Mouse (Mus musculus) thymus, postnatal 4 days (tissue): ENCODE results near the gene Xpc.
"Not testable (repeated sequence)": the region's sequence is repeated elsewhere in the genome, so short reads cannot be mapped to it uniquely, and the experiment has no call there.

Experiments used
- DNase-seq: peaks from one replicate; pipeline ENCODE4 v3.0.0; 2021

Gene Xpc

DNA sequence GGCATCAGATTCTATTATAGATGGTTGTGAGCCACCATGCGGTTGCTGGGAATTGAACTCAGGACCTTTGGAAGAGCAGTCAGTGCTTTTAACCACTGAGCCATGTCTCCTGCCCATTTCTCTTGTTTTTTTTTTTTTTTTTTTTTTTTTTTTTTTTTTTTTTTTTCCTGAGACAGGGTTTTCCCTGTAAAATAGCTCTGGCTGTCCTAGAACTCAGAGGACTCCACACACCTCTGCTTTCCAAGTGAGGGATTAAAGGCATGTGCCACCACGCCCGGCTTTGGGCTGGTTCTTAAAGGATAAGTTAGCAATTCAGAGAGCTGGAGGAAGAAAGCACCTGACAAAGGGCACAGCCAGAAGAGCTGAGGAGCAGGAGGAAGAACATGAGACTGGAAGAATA is 44.3 kb downstream of the Xpc start:
- DNase-seq, result not testable (repeated sequence)

- no peak for DNase-seq
Measured at GRCm38 (mm10) chr6:91470712-91471111, 45.0 kb downstream of the Xpc start.

DNA sequence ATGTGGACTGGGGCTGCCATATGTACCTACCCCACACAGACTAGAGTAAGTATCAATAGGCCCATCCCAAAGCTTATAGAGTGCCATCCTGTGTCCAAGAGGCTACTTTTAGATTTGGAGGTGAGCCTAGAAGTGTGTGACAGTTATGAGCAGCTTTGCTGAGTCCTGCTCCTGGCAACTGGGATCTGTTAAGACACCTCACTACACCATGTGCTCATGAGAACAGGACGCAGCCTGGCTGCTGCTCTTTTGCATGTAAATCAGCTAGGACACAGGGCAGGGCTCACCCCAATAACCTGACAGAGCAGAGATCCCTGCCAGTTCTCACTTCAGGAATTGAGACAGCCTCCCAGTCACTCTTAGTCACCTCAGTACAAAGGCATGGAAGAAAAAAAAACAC is 48.6 kb downstream of the Xpc start:
- DNase-seq, result no peak

- no peak for DNase-seq
Measured at GRCm38 (mm10) chr6:91465756-91466155, 49.9 kb downstream of the Xpc start.

DNA sequence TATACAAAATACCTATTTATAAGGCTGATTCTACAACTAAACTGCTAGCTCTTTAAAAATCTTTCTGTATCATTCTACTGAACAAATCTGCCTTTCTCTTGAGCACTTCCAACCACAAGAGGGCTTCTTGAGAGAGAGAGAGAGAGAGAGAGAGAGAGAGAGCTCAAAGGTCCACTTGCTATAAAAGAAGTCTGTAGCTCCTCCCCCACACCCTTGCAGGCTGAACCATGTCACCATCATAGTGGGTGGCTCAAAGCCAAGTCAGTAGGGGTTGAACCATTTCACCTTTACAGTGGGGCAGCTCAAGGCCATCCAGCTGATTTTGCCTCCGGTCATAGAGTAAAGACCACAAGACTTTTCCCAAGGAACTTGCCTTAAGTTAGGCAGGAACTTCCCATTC is 56.2 kb downstream of the Xpc start:
- no peak for DNase-seq

- DNase-seq, result no peak
Measured at GRCm38 (mm10) chr6:91454546-91454945, 61.1 kb downstream of the Xpc start.

GRCm38 (mm10) chr6:91452056-91452455 is 63.6 kb downstream of the Xpc start:
- no peak for DNase-seq

GRCm38 (mm10) chr6:91449472-91450225 is 66.0 kb downstream of the Xpc start:
- no peak for DNase-seq

- DNase-seq, result no peak
Measured at GRCm38 (mm10) chr6:91445316-91445715, 70.4 kb downstream of the Xpc start.

DNA sequence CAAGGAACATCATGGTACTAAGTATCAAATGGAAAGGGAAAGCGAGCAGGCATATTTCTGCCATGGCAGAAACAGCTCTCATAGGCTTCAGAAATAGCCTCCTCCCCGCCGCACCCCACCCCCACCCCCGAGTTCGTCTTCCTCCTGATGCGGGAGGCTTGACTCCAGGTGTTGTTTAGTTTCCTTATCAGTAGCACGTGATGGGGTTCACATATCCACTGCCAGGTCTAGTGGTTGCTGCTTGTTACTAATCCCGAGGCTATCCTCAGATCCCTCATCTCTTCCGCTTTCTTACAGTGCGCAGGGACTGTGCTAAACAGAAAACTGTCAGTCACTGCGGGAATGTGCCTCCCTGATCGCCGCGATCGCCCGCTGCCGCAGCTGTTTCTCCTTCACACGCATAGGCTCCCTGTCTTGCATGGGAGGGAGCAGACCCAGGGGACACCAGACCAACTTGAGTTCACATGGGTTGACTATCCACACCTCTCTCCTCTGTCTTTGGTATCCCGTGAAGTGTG is 74.5 kb downstream of the Xpc start:
- DNase-seq, result peak; percentile 16

DNA sequence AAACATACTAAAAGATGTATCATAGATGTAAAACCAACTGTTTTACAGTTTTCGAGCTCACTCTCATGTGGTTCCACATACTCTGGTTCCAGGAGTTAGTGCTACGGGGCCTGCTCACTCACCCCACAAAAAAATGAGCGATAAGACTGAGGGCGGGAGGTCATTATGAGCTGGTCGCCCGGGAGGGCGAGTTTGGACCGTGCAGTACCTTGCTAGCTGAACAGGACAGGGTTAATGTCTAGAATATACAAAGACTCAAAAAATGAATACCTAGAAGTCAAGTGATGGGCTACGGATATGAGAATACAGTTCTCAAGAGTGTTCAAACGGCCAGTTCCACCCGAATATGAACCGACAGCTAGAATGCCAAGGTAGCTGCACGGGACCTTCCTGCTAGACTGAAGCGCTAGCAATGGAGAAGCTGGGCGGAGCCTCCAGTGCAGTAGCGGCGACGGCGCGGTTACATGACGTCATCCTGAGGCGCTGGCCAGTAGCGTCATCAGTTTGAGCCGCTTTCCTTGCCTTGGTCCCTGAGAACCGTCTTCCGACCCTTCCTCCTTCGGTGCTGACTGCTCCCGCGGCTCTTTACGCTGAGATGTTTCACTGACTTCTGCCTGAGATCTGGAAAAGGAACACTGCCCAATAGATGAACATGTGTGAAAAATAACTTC is 75.1 kb downstream of the Xpc start:
- DNase-seq, result peak; percentile 97
